Mouse (Mus musculus) embryo, embryonic 10 days (tissue): ENCODE measurements at regions not wholly inside any gene's neighbourhood (a gene's known extent, or its start where the extent isn't known, plus 50 kb on each side); places are given as distances from the start of the nearest gene placed in this dataset.

Source experiments
- DNase-seq: peaks from one replicate; pipeline ENCODE4 v3.0.0-alpha.2; 2015; ENCODE audit warnings: low spot score

DNA sequence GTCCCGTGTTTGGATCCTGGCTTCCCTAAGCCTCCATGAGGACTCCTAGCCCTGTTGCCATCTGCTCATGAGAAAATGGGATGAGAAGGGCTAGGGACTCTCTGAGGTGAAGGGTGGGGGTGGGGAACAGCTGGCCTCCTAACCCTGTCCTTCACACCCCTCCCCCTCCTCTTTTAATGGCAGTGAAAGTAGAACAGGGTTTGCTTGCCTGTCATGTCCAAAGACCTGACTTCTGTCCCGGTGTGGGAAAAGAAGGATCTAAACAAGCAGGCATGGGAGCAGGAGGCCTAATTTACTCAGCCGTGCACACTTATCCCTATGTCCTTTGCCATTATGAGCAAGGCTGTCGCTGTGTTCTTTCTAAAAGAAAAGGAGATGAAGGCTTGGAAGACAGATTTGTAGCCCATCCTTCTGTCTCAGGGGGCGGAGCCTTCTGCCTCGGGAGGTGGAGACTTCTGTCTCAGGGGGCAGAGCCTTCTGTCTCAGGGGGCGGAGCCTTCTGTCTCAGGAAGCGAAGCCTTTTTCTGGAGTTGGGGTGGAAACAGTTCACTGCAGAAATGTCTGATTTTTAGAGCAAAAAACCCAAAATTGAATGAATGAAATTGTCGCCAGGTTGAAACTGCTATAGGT, 66.4 kb downstream of the Cmpk2 start:
- peak; percentile 40 for DNase-seq

DNA sequence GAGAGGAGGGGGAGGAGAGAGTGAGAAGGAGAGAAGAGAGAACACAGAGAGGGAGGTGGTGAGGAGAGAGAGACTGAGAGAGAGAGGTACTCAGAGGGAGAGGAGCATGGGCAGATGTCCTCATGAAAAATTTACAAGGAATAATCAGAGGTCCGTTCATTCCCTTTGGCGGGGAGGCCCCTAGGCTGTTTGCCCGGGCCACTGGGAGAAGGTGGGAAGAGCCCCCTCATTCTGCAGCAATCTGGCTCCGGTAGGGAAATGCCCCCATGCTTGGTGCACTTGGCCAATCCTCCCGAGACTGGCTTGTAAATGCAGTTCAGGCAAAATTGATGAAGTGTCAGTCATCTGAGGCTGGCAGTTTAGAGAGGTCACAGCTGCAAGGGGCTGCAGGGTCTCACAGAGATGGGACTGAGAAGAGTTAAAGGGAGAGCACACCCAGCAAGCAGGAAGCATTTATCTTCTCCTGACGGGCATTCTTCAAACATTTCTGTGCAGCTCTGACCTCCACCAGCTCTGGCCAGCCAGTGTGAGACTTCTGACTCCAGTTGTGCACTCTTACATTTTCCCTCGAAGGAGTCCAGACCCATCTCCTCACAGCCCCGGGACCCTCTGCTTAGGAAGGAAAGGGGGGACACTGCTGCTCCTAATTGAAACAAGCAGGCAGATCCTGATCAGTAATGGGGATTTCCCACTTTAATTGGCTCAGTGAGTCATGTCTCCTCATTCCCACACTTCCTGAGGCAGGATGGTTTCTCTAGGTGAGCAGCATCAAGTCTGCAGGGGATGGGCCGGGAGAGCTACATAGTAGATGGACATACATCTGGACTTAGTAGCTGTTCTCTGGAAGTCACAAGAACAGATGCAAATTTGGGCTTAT, 65.5 kb downstream of the Cmpk2 start:
- peak; percentile 84 for DNase-seq

DNA sequence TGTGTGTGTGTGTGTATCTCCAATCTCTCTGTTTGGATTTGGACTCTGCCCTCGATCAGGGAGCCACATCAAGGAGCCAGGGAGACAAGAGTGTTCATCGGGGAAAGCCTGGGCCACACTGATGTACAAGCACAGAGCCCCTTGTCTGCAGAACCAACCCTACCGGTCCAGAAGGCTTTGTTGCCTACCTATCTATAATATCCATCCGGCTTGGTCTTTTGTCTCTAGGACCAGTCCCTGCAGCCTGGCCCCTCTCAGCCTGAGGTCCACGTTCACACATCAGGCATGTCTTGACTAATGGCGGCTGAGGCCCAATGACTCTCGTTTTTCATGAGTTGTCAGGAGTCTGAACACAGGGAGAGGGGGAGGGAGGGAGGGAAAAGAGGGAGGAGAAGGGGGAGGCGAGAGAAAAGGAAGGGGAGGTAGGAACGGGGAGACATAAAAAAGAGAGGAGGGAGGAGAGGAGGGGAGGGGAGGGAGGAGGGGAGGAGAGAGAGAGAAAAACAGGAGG, 64.7 kb downstream of the Cmpk2 start:
- peak; percentile 84 for DNase-seq

DNA sequence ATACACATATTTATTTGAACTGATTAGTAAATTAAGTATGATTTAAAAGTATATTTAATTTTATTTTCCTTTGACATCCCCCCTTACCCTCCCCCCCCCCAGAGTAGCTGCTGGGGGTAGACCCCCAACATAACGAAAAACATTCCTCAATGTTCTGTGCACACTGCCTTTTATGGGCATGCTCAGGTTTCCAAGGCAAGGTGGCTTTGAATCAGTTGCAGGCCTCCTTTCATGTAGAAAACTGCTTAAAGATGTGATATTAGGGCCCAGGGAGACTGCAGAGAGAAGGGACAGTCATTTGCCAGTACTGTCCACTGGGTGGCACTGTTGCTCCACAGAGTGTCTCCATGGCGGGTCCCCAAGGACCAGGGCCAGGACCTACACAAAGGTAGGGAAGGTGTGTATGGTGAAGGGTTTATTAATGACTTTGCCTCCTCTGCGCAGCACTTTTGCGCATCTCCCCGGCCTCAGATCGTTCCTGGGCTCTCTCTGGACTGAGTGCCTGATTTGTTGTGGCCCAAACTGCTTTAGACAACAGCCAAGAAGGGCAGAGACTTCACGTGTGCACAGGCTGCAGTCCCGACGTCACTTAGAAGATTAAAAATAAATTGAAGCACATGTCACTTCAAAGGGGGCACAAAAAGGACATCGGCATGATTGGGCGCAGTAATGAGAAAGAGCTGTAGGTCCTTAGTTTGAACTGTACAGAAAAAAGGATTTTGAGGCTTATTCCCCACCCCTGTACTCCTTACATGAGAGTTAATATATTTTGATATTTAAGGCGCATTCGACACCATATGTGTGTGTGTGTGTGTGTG, 64.0 kb downstream of the Cmpk2 start:
- peak; percentile 92 for DNase-seq

DNA sequence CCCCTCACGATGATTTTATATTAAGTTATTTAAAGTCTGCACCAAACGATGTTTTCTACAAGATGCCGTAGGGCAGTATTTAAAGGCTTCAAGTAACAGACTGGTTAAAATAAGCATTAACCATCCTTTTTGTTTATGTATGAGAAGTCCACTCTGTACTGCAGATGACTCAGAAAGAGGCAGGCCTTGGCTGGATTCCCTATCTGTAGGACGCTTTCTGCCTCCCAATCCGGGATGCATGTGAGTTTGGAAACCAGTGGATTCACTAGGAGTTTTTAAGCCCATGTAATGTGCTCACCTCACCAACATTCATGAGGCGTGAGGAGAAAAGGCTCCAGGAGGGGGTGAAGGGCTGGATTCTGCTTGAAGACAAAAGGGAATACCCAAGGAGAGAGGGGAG, 63.1 kb downstream of the Cmpk2 start:
- no peak for DNase-seq
